Mouse (Mus musculus) testis, adult 2 months (tissue): ENCODE measurements around the gene Gm13277.
"Not testable (repeated sequence)": the region's sequence is repeated elsewhere in the genome, so short reads cannot be mapped to it uniquely, and the experiment has no call there.

Source experiments
- CTCF ChIP-seq: fragments of 200-500 bp; IDR thresholded peaks from 2 replicates; pipeline ENCODE4 v1.5.1; 2012; ENCODE audit warnings: low read depth, mild to moderate bottlenecking, inconsistent platforms, low read length, moderate library complexity; ENCODE audit not compliant: control insufficient read depth, insufficient read depth, insufficient replicate concordance
- POLR2A ChIP-seq: fragments of 200-500 bp; IDR thresholded peaks from 2 replicates; pipeline ENCODE4 v1.6.1; 2012; ENCODE audit warnings: low read depth, mild to moderate bottlenecking, inconsistent platforms, low read length, moderate library complexity; ENCODE audit not compliant: control insufficient read depth

DNA sequence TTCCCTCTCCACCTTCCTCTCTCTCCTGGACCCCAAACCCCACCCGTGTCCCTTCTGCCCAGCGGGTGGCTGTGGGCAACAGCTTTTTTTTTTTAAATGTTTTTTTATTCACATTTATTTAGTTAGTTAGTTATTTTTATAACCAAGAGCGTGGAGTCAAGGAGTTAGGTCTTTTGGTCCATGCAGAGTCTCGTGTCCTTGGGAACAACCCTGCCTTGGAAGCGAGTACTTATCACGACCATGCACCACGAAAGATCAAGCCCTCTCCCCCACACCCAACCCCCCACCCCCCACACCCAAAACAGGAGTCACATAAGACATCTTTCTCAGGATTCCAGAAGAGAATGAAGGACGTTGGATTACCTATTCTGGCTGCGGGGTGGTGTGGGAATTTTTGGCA is 26.1 kb upstream of the Gm13277 start:
- not testable (repeated sequence) for TF ChIP-seq CTCF, POLR2A
